Mouse (Mus musculus) erythroblast, embryonic 14.5 days (primary cell): Measurements from ENCODE around the gene Arhgef2.

Experiments used
- GATA1 ChIP-seq: IDR thresholded peaks from 2 replicates; pipeline ENCODE4 v1.6.1; 2012; ENCODE audit warnings: low read length, inconsistent platforms, mixed read lengths
- TAL1 ChIP-seq: IDR thresholded peaks from 3 replicates; pipeline ENCODE4 v1.6.1; 2012; ENCODE audit warnings: low read length, inconsistent platforms, mixed read lengths

GRCm38 (mm10) chr3:88628766-88629165 lies 23.0 kb downstream of the Arhgef2 start:
- no peak for TF ChIP-seq GATA1
- TF ChIP-seq TAL1, result no peak
